Mouse (Mus musculus): ENCODE measurements around the gene Lemd2. TPM values are rescaled to one million over a fixed set of nuclear protein-coding genes. Genes with fewer than 3 reads are reported as not detected.

Lemd2 gene
- total RNA-seq, 2 experiments from 2014 or later, result 35.3 to 36.4 TPM

GRCm38 (mm10) chr17:27155752-27156151, 48.5 kb downstream of the Lemd2 start:
- DNase-seq, result no peak

GRCm38 (mm10) chr17:27154881-27155280, 49.4 kb downstream of the Lemd2 start:
- no peak for DNase-seq

- DNase-seq, result peak; percentile 76
Observed at GRCm38 (mm10) chr17:27154256-27154655, 50.0 kb downstream of the Lemd2 start.

- DNase-seq, result peak; percentile 81
Observed at GRCm38 (mm10) chr17:27153773-27154193, 50.5 kb downstream of the Lemd2 start.

- no peak for DNase-seq
Observed at GRCm38 (mm10) chr17:27152976-27153723, 51.1 kb downstream of the Lemd2 start.

GRCm38 (mm10) chr17:27151411-27151810, 52.9 kb downstream of the Lemd2 start:
- peak; percentile 55 for DNase-seq

GRCm38 (mm10) chr17:27150871-27151270, 53.4 kb downstream of the Lemd2 start:
- DNase-seq, result peak; percentile 53

GRCm38 (mm10) chr17:27146323-27146923, 57.8 kb downstream of the Lemd2 start:
- DNase-seq, result no peak

- no peak for DNase-seq
Observed at GRCm38 (mm10) chr17:27144152-27144551, 60.1 kb downstream of the Lemd2 start.

GRCm38 (mm10) chr17:27141971-27142450, 62.3 kb downstream of the Lemd2 start:
- DNase-seq, result peak; percentile 29

- DNase-seq, result no peak
Observed at GRCm38 (mm10) chr17:27140262-27140661, 64.0 kb downstream of the Lemd2 start.

Other genes with a start within 250 kb of the Lemd2 start
- 1 to 10 TPM; 3.9 to 5.5 TPM for gene Zbtb9, start 231.3 kb downstream of the Lemd2 start, total RNA-seq (2021)
- 10 to 100 TPM; 46.8 to 52.4 TPM for gene Bak1, start 175.5 kb downstream of the Lemd2 start, total RNA-seq (2021)
- 1 to 10 TPM; 7.5 to 8.2 TPM for gene Itpr3, start 147.2 kb downstream of the Lemd2 start, total RNA-seq (2021)
- 100 to 1,000 TPM; 256 to 274 TPM for gene Uqcc2, start 70.6 kb downstream of the Lemd2 start, total RNA-seq (2021)
- gene Ip6k3, start 36.7 kb downstream of the Lemd2 start, total RNA-seq (2021), result 1 to 10 TPM; 3.6 to 4.0 TPM

Measured in heart, postnatal 4 days (tissue).